Mouse (Mus musculus): ENCODE results near the gene Gm10377.
"Not testable (repeated sequence)": the region's sequence is repeated elsewhere in the genome, so short reads cannot be mapped to it uniquely, and the experiment has no call there.

Gm10377 gene

DNA sequence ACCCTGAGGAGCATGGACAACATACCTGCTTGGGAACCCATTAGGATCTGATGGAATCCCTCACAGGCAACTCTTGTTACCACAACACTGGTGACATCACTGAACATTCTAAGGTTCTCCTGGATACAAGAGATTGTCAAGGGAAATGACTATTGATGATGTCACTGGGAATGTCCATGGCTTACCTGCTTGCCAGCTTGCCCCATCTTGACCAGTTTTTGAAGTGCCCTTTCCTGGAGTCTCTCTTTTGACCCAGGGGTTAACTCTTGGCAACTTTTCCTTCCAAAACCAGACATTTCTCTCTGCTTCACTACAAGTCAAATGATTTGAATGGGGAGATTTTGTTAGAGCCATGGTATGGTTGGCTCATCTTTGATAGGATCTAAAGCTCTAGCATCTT is at the start of gene Gm10377:
TSS of gene Gm10377 (minus strand) at position 101 of the 400 bp plus-strand sequence.
- DNase-seq: not testable (repeated sequence)

DNA sequence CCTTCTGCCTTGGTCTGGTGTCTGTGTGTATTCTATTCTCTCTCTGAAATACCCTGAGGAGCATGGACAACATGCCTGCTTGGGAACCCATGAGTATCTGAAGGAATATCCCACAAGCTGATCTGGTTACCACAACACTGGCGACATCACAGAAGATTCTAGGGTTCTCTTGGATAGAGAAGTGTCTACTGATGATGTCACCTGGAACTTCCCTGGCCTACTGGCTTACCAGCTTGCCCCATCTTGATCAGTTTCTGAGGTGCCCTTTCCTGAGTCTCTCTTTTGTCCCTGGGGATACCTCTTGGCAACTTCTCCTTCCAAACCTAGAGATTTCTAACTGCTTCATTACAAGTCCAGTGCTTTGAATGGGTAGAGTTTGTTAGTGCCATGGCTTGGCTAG is 29.1 kb downstream of the Gm10377 start, which contains the start of gene Gm3015:
TSS of gene Gm3015 (minus strand) at position 101 of the 400 bp plus-strand sequence.
- not testable (repeated sequence) for DNase-seq
